Mouse (Mus musculus) cortical plate, adult 2 months (tissue): Measurements from ENCODE around the gene 1700016D06Rik.

ENCODE experiments used
- CTCF ChIP-seq: fragments of 200-500 bp; IDR thresholded peaks from 2 replicates; pipeline ENCODE4 v1.5.1; 2011; ENCODE audit warnings: mild to moderate bottlenecking, control low read depth, low read length; ENCODE audit not compliant: insufficient read depth; ENCODE audit errors: extremely low read depth
- POLR2A ChIP-seq: fragments of 200-500 bp; IDR thresholded peaks from 2 replicates; pipeline ENCODE4 v1.6.1; 2011; ENCODE audit warnings: mild to moderate bottlenecking, low read length, control low read depth; ENCODE audit not compliant: insufficient read depth; ENCODE audit errors: extremely low read depth

GRCm38 (mm10) chr8:11668308-11668707 is 32.6 kb downstream of the 1700016D06Rik start:
- TF ChIP-seq CTCF (no peak), POLR2A (no peak)
